Mouse (Mus musculus): ENCODE data around the gene Cntn3. TPM values are rescaled to one million over a fixed set of nuclear protein-coding genes. Genes with fewer than 3 reads are reported as not detected.

Cntn3 gene
- polyA plus RNA-seq, 2 experiments = 0.70 to 1.1 TPM

DNA sequence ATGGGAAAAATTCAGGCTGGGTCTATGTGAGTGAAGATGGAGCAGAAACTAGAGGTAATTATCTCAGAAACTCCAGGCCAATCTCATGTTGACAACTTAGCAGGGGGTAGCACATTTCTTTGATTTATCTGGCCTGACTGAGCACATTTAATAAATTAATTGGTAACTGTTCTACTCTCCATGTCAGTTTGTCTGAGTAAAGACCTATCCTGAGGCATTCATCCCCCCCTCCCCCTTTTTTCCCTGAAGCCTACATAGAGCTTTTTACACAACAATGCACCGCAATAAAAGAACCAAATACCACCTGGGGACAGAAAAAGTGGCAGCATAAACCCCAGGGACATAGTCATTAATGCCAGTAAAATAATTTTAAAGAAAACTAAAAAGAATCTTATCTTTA is 151.1 kb downstream of the Cntn3 start:
- Histone ChIP-seq H3K4me3 (ENCODE audit: insufficient read depth in 1 of 2, low read depth in 2 of 2, low read length in 2 of 2) (no peak overlapping the region), H3K4me2 (ENCODE audit: low read depth) (no peak overlapping the region), H3K4me1 (replicated peaks; ENCODE audit: control insufficient read depth in 2 of 2, insufficient read depth in 2 of 2, low read length in 1 of 2) (no peaks in the 10 kb centered on the region), H3K9me3 (ENCODE audit: control insufficient read depth, low read length) (no peaks in the 10 kb centered on the region), H3K36me3 (replicated peaks; ENCODE audit: control insufficient read depth, insufficient read depth, low read depth) (no peaks in the 10 kb centered on the region), H3K27me3 (ENCODE audit: control insufficient read depth, insufficient read depth, low read length) (no peaks in the 10 kb centered on the region), H3K27ac (no peak overlapping the region), H3K9ac (replicated peaks) (no peak overlapping the region)
- DNase-seq (ENCODE audit: low read depth in 3 of 3, low spot score in 3 of 3) = no peak
- no peak for TF ChIP-seq EP300 (IDR thresholded peaks at IDR 0.05; ENCODE audit: low read depth)
- no peak for TF ChIP-seq CTCF (IDR thresholded peaks at IDR 0.05; ENCODE audit: low read depth)
- 79% methylated on average over 1 of the region's 1 CpGs for WGBS (ENCODE audit: insufficient replicate concordance)
- no peak for ATAC-seq (ENCODE audit: insufficient read depth)

- Histone ChIP-seq H3K4me2 (ENCODE audit: low read depth) (no peak overlapping the region), H3K9me3 (ENCODE audit: control insufficient read depth, low read length) (no peaks in the 10 kb centered on the region), H3K27me3 (ENCODE audit: control insufficient read depth, insufficient read depth, low read length) (no peaks in the 10 kb centered on the region), H3K27ac (no peak overlapping the region), H3K4me1 (replicated peaks; ENCODE audit: control insufficient read depth in 2 of 2, insufficient read depth in 2 of 2, low read length in 1 of 2) (no peaks in the 10 kb centered on the region), H3K36me3 (replicated peaks; ENCODE audit: control insufficient read depth, insufficient read depth, low read depth) (no peaks in the 10 kb centered on the region), H3K9ac (replicated peaks) (no peak overlapping the region), H3K4me3 (ENCODE audit: insufficient read depth in 1 of 2, low read depth in 2 of 2, low read length in 2 of 2) (no peak overlapping the region)
- no peak for DNase-seq (ENCODE audit: low read depth in 3 of 3, low spot score in 3 of 3)
- no peak for ATAC-seq (ENCODE audit: insufficient read depth)
- 79% methylated on average over 4 of the region's 4 CpGs for WGBS (ENCODE audit: insufficient replicate concordance)
- TF ChIP-seq EP300 (IDR thresholded peaks at IDR 0.05; ENCODE audit: low read depth) (no peak), CTCF (IDR thresholded peaks at IDR 0.05; ENCODE audit: low read depth) (no peak)
These were observed 184.3 kb downstream of the Cntn3 start for GRCm38 (mm10) chr6:102388590-102388989.

DNA sequence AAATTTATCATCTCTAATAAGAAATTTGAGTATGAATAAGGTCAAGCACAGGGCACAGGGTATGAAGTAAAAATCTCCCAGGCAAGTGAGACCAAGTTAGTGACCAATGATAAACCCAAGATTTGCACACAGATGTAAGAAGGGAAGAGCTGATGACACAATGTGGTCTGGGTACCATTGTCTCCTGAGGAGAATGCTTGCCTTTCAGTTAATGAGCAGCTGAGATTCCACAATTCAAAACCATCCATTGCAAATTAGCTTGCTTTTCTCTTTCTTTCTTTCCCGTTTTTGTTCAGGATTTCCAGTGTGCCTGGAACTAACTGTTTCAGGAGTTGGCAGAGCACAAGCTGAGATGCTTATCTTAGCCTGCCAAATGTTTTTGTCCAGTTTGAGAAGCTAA is 200.8 kb downstream of the Cntn3 start:
- WGBS (ENCODE audit: insufficient replicate concordance) = 53% methylated on average over 1 of the region's 1 CpGs
- H3K36me3 ChIP-seq (replicated peaks; ENCODE audit: control insufficient read depth, insufficient read depth, low read depth) = no peaks in the 10 kb centered on the region
- ATAC-seq (ENCODE audit: insufficient read depth) (no peak), DNase-seq (ENCODE audit: low read depth in 3 of 3, low spot score in 3 of 3) (no peak)
- no peak overlapping the region for H3K9ac ChIP-seq (replicated peaks)
- no peak overlapping the region for H3K4me2 ChIP-seq (ENCODE audit: low read depth)
- H3K27ac ChIP-seq = no peak overlapping the region
- H3K9me3 ChIP-seq (ENCODE audit: control insufficient read depth, low read length) = no peaks in the 10 kb centered on the region
- H3K4me1 ChIP-seq (replicated peaks; ENCODE audit: control insufficient read depth in 2 of 2, insufficient read depth in 2 of 2, low read length in 1 of 2) = no peaks in the 10 kb centered on the region
- H3K27me3 ChIP-seq (ENCODE audit: control insufficient read depth, insufficient read depth, low read length) = no peaks in the 10 kb centered on the region
- H3K4me3 ChIP-seq (ENCODE audit: insufficient read depth in 1 of 2, low read depth in 2 of 2, low read length in 2 of 2) = no peak overlapping the region
- TF ChIP-seq CTCF (IDR thresholded peaks at IDR 0.05; ENCODE audit: low read depth) (no peak), EP300 (IDR thresholded peaks at IDR 0.05; ENCODE audit: low read depth) (no peak)

GRCm38 (mm10) chr6:102363880-102364279 is 209.0 kb downstream of the Cntn3 start:
- no peaks in the 10 kb centered on the region for H3K36me3 ChIP-seq (replicated peaks; ENCODE audit: control insufficient read depth, insufficient read depth, low read depth)
- H3K4me2 ChIP-seq (ENCODE audit: low read depth) = no peak overlapping the region
- H3K9ac ChIP-seq (replicated peaks) = no peak overlapping the region
- ATAC-seq (ENCODE audit: insufficient read depth) (no peak), DNase-seq (ENCODE audit: low read depth in 3 of 3, low spot score in 3 of 3) (no peak)
- no peak overlapping the region for H3K27ac ChIP-seq
- H3K9me3 ChIP-seq (ENCODE audit: control insufficient read depth, low read length) = no peaks in the 10 kb centered on the region
- no peaks in the 10 kb centered on the region for H3K27me3 ChIP-seq (ENCODE audit: control insufficient read depth, insufficient read depth, low read length)
- no peaks in the 10 kb centered on the region for H3K4me1 ChIP-seq (replicated peaks; ENCODE audit: control insufficient read depth in 2 of 2, insufficient read depth in 2 of 2, low read length in 1 of 2)
- H3K4me3 ChIP-seq (ENCODE audit: insufficient read depth in 1 of 2, low read depth in 2 of 2, low read length in 2 of 2) = no peak overlapping the region
- TF ChIP-seq EP300 (IDR thresholded peaks at IDR 0.05; ENCODE audit: low read depth) = no peak
- TF ChIP-seq CTCF (IDR thresholded peaks at IDR 0.05; ENCODE audit: low read depth) = no peak

DNA sequence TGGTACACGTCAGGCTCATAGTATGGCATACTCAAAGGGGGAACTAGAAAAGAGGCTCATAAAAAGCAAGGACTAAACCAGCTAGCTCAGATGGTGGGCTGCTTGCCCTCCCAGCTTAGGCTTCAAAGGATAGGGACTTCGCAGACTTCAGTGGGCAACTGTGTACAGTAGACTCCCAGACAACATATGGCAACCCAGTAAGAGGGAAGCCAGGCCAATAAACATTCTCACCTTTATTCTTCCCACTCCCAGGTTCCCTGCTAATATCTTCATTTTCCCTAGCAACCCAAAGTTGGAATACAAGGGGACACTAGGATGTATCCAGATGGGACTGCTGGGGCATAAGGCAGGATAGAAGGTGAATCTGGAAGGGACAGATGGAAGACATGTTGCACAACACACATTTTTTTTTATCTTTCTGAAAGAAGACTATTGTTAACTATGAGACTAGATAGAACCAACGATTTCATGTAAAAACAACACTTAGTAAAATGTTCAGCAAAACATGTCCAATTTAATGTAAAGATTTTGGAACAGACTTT is 209.5 kb downstream of the Cntn3 start:
- WGBS (ENCODE audit: insufficient replicate concordance) = 55% methylated on average over 3 of the region's 3 CpGs
- no peak overlapping the region for H3K27ac ChIP-seq

More for the DNA sequence above, 209.5 kb downstream of the Cntn3 start:
- TF ChIP-seq EP300 (IDR thresholded peaks at IDR 0.05; ENCODE audit: low read depth) (no peak), CTCF (IDR thresholded peaks at IDR 0.05; ENCODE audit: low read depth) (no peak)
- DNase-seq (ENCODE audit: low read depth in 3 of 3, low spot score in 3 of 3) (no peak), ATAC-seq (ENCODE audit: insufficient read depth) (no peak)
- Histone ChIP-seq H3K4me1 (replicated peaks; ENCODE audit: control insufficient read depth in 2 of 2, insufficient read depth in 2 of 2, low read length in 1 of 2) (no peaks in the 10 kb centered on the region), H3K9me3 (ENCODE audit: control insufficient read depth, low read length) (no peaks in the 10 kb centered on the region), H3K27me3 (ENCODE audit: control insufficient read depth, insufficient read depth, low read length) (no peaks in the 10 kb centered on the region), H3K36me3 (replicated peaks; ENCODE audit: control insufficient read depth, insufficient read depth, low read depth) (no peaks in the 10 kb centered on the region), H3K9ac (replicated peaks) (no peak overlapping the region), H3K4me2 (ENCODE audit: low read depth) (no peak overlapping the region), H3K4me3 (ENCODE audit: insufficient read depth in 1 of 2, low read depth in 2 of 2, low read length in 2 of 2) (no peak overlapping the region)

Measured in liver, embryonic 14.5 days (tissue).